Mouse (Mus musculus) limb, embryonic 13.5 days (tissue): ENCODE measurements around the gene Dexi. TPM values are rescaled to one million over a fixed set of nuclear protein-coding genes. Genes with fewer than 3 reads are reported as not detected.

ENCODE experiments used
- ATAC-seq: fragments of 200-750 bp; cut with Nextera tagmentation; 2 replicates; pipeline ENCODE4 v1.8.0; 2017; ENCODE audit warnings: low read depth, moderate number of reproducible peaks, moderate TSS enrichment; ENCODE audit not compliant: low FRiP score
- H3K27ac ChIP-seq: fragments of 300-500 bp; sonication (generic); 2 replicates; pipeline ENCODE4 v1.5.1; 2015; ENCODE audit warnings: inconsistent platforms, mild to moderate bottlenecking, moderate library complexity
- H3K27me3 ChIP-seq: fragments of 300-500 bp; sonication (generic); 2 replicates; pipeline ENCODE4 v1.6.1; 2015; ENCODE audit warnings: mild to moderate bottlenecking, inconsistent platforms
- H3K36me3 ChIP-seq: fragments of 300-500 bp; sonication (generic); 2 replicates; pipeline ENCODE4 v1.6.1; 2015; ENCODE audit warnings: inconsistent platforms, mild to moderate bottlenecking, moderate library complexity
- H3K4me1 ChIP-seq: fragments of 300-500 bp; sonication (generic); 2 replicates; pipeline ENCODE4 v1.6.1; 2015; ENCODE audit warnings: inconsistent platforms
- H3K4me2 ChIP-seq: fragments of 300-500 bp; sonication (generic); replicated peaks from 2 replicates; pipeline ENCODE4 v1.6.1; 2015; ENCODE audit warnings: inconsistent platforms, mild to moderate bottlenecking, moderate library complexity
- H3K4me3 ChIP-seq: fragments of 300-500 bp; sonication (generic); 2 replicates; pipeline ENCODE4 v1.5.1; 2015; ENCODE audit warnings: moderate library complexity, mild to moderate bottlenecking, inconsistent platforms
- H3K9ac ChIP-seq: fragments of 300-500 bp; sonication (generic); 2 replicates; pipeline ENCODE4 v1.6.1; 2015; ENCODE audit warnings: mild to moderate bottlenecking, inconsistent platforms
- H3K9me3 ChIP-seq: fragments of 300-500 bp; sonication (generic); 2 replicates; pipeline ENCODE4 v1.6.1; 2016; ENCODE audit warnings: inconsistent platforms
- WGBS: fragments of 180-500 bp; shearing (Covaris S2); methylation state at CpG from one replicate; pipeline ENCODE4 v1.1.7; 2015; 5-methylcytosine and 5-hydroxymethylcytosine counted together
- polyA plus RNA-seq: library from polyadenylated mRNA; unstranded; fragments of >200 nt; fragmentation: Nextera tagmentation; extraction: Ambion mirVana; gene quantifications from 2 replicates; pipeline ENCODE4 v1.2.1, GENCODE M21; 2015

Gene Dexi
- polyA plus RNA-seq, 1 experiment from 2014 or later = 23.5 TPM

DNA sequence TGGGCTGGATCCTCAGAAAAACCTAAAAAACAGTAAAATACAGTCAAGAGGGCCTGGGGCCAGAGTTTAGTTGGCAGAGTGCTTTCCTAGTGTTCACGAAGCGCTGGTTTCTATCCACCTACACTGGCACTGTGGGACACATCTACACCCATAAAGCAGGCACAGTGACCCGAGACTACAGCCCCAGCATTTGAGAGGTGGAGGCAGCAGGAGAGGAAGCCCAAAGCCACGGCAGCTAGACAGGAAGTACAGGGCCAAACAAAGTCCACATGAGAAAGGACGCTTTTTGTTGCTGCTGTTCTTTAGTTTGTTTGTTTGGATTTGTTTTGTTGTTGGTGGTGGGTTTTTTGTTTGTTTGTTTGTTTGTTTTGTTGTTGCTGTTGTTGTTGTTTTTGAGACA, 6.5 kb downstream of the Dexi start:
- 67% methylated on average over 5 of the region's 5 CpGs for WGBS
- no peak for ATAC-seq
- no peak overlapping the region for H3K4me2 ChIP-seq

GRCm38 (mm10) chr16:10534567-10534966, 8.3 kb downstream of the Dexi start:
- peaks cover 61% of the 10 kb centered on the region for H3K36me3 ChIP-seq

More for the DNA sequence above, 6.5 kb downstream of the Dexi start:
- Histone ChIP-seq H3K36me3 (peaks cover 46% of the 10 kb centered on the region), H3K9me3 (no peaks in the 10 kb centered on the region), H3K9ac (no peak overlapping the region), H3K27me3 (no peaks in the 10 kb centered on the region), H3K27ac (no peak overlapping the region), H3K4me1 (peaks cover 40% of the 10 kb centered on the region), H3K4me3 (no peak overlapping the region)

DNA sequence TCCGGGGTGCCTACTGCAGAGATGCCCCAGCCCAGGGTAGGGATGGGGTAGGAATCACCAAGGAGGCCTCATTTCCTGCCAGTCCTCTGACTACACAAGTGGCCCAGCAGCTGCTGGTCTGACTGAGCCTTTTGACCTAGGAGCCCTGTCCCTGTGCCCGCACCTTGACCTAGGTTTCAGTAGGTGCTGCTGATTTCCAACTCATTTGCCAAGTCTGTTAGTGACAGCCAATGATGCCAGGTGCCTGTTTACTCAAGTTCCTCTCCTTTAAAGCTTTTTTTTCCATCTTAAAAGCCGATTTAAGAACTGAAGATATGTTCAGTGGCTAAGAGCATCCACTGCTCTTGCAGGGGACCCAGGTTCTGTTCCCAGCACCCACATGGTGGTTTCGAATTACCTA, 9.1 kb downstream of the Dexi start:
- 89% methylated on average over 4 of the region's 4 CpGs for WGBS
- Histone ChIP-seq H3K27ac (no peak overlapping the region), H3K27me3 (no peaks in the 10 kb centered on the region), H3K36me3 (peaks cover 68% of the 10 kb centered on the region), H3K4me1 (peaks cover 15% of the 10 kb centered on the region), H3K4me3 (no peak overlapping the region), H3K9me3 (no peaks in the 10 kb centered on the region), H3K9ac (no peak overlapping the region), H3K4me2 (no peak overlapping the region)
- no peak for ATAC-seq

More at GRCm38 (mm10) chr16:10534567-10534966, 8.3 kb downstream of the Dexi start:
- 0 out of 2 replicates have a peak, but pooled peaks have one; percentile 35 for ATAC-seq
- Histone ChIP-seq H3K27ac (no peak overlapping the region), H3K27me3 (no peaks in the 10 kb centered on the region), H3K9me3 (no peaks in the 10 kb centered on the region), H3K4me1 (peaks cover 22% of the 10 kb centered on the region), H3K4me3 (no peak overlapping the region), H3K9ac (no peak overlapping the region), H3K4me2 (no peak overlapping the region)
- WGBS = 79% methylated on average over 7 of the region's 7 CpGs

GRCm38 (mm10) chr16:10530179-10530578, 12.7 kb downstream of the Dexi start:
- WGBS = 87% methylated on average over 4 of the region's 4 CpGs
- no peak overlapping the region for H3K4me3 ChIP-seq
- no peak overlapping the region for H3K4me2 ChIP-seq
- H3K9me3 ChIP-seq = no peaks in the 10 kb centered on the region
- H3K27ac ChIP-seq = no peak overlapping the region
- no peaks in the 10 kb centered on the region for H3K27me3 ChIP-seq
- ATAC-seq = no peak
- no peaks in the 10 kb centered on the region for H3K4me1 ChIP-seq
- peaks cover 51% of the 10 kb centered on the region for H3K36me3 ChIP-seq
- H3K9ac ChIP-seq = no peak overlapping the region

GRCm38 (mm10) chr16:10528382-10528781, 14.5 kb downstream of the Dexi start:
- no peaks in the 10 kb centered on the region for H3K9me3 ChIP-seq
- H3K4me3 ChIP-seq = no peak overlapping the region
- peaks cover 42% of the 10 kb centered on the region for H3K36me3 ChIP-seq
- no peaks in the 10 kb centered on the region for H3K4me1 ChIP-seq
- no peaks in the 10 kb centered on the region for H3K27me3 ChIP-seq
- no peak for ATAC-seq
- H3K4me2 ChIP-seq = no peak overlapping the region
- 88% methylated on average over 3 of the region's 3 CpGs for WGBS
- no peak overlapping the region for H3K27ac ChIP-seq
- H3K9ac ChIP-seq = no peak overlapping the region

GRCm38 (mm10) chr16:10527046-10527644, 15.7 kb downstream of the Dexi start:
- Histone ChIP-seq H3K36me3 (peaks cover 31% of the 10 kb centered on the region), H3K4me2 (no peak overlapping the region), H3K4me3 (no peak overlapping the region), H3K27ac (no peak overlapping the region), H3K27me3 (no peaks in the 10 kb centered on the region), H3K9ac (no peak overlapping the region), H3K9me3 (no peaks in the 10 kb centered on the region), H3K4me1 (no peaks in the 10 kb centered on the region)
- 75% methylated on average over 6 of the region's 6 CpGs for whole genome bisulfite sequencing
- no peak for ATAC-seq

- no peak for ATAC-seq
- Histone ChIP-seq H3K27ac (no peak overlapping the region), H3K4me3 (no peak overlapping the region), H3K36me3 (peaks cover 18% of the 10 kb centered on the region), H3K4me2 (no peak overlapping the region), H3K27me3 (no peaks in the 10 kb centered on the region), H3K9me3 (no peaks in the 10 kb centered on the region), H3K9ac (no peak overlapping the region), H3K4me1 (no peaks in the 10 kb centered on the region)
- WGBS = 73% methylated on average over 2 of the region's 2 CpGs
These were observed 17.3 kb downstream of the Dexi start for GRCm38 (mm10) chr16:10525610-10525980.

DNA sequence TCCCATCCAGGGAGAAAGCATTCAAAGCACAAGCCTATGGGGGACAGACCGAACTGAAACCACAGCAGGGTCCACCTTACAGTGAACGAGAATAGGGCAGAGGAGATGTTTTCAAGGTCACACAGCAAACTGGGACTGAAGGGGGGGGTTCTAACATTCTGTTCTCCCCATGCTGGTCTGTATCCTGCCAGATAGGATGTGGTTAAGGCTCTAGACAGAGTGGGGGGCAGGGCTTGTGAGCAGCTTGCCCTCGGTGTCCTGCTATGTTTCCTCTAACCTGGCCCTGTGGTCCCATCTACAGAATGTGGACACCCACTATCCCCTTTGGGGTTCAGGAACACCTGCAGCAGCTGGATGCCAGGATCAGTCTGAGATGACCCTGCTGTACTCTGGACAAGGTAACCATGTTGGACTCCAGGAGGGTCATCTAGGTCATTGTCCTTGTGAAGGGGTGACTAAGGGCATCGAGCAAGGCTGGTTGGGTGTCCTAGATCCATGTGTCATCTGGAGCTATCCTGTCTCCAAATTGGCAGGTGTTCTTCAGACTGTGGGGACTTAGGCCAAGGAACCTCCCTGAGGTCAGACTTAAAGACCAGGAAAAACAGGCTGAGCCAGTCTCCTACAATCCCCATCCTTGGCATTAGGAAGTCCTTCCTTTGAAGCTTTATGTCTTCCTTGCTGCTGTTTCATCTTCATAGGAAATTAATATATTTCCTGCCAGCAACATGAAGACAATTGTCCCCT, 17.8 kb downstream of the Dexi start:
- H3K36me3 ChIP-seq = peaks cover 12% of the 10 kb centered on the region
- H3K27me3 ChIP-seq = no peaks in the 10 kb centered on the region
- no peaks in the 10 kb centered on the region for H3K4me1 ChIP-seq
- no peak for ATAC-seq
- no peak overlapping the region for H3K4me3 ChIP-seq
- 84% methylated on average over 4 of the region's 4 CpGs for WGBS
- no peaks in the 10 kb centered on the region for H3K9me3 ChIP-seq
- H3K27ac ChIP-seq = no peak overlapping the region
- no peak overlapping the region for H3K4me2 ChIP-seq
- H3K9ac ChIP-seq = no peak overlapping the region

- WGBS = 88% methylated on average over 8 of the region's 8 CpGs
- no peak overlapping the region for H3K4me3 ChIP-seq
- H3K36me3 ChIP-seq = no peaks in the 10 kb centered on the region
- ATAC-seq = no peak
- H3K9me3 ChIP-seq = no peaks in the 10 kb centered on the region
- H3K4me2 ChIP-seq = no peak overlapping the region
- no peak overlapping the region for H3K9ac ChIP-seq
- no peaks in the 10 kb centered on the region for H3K4me1 ChIP-seq
- H3K27me3 ChIP-seq = no peaks in the 10 kb centered on the region
- no peak overlapping the region for H3K27ac ChIP-seq
These were observed 19.2 kb downstream of the Dexi start for GRCm38 (mm10) chr16:10523650-10524049.

DNA sequence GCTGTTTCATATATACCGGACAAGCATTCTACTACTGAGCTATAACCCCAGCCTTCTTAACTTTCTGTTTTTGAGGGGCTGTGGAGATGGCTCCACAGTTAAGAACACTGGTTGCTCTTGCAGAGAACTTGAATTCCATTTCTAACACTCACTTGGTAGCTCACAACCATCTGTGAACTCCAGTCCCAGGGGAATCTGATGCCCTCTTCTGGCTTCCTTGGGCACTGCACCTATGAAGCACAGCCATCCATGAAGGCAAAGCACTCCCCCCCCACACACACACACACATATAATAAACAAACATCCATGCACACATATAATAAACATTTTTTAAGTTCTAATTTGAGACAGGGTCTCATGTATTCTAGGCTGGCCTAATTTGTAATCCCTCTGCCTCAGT, 20.0 kb downstream of the Dexi start:
- WGBS = 89% methylated on average over 1 of the region's 1 CpGs
- ATAC-seq = no peak
- no peak overlapping the region for H3K4me3 ChIP-seq

DNA sequence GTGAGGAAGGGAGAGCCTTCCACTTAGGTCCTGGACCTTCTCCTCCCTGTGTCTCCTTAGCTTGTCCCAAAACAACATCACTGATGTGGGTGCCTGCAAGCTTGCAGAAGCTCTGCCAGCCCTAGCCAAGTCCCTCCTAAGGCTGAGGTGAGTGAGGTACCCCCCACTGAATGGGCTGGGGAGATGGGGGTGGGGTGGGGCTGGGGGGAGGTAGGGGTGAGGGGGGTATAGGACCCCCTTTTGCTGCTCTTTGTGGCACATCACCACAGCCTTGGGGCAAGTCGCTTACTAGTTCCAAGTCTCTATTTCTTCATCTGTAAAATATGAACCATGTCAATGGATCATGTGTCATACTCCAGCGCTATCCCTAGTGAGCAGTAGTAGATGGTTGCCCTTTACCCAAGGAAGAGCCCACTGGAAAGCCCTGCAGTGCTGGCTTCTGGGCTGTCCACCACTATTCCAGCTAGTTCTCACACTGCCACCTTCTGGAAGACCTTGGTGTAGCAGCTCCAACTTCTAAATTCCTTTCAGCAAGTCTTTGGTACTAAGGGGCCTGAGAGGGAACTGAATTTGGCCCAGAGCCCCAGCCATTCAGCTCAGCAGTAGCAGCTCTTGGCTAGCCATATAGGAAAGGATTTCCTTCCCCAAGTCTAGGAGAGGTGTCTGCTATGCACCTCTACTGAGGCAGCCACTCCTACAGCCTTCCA, 21.8 kb downstream of the Dexi start:
- ATAC-seq = peak; percentile 85
- Histone ChIP-seq H3K4me1 (no peaks in the 10 kb centered on the region), H3K36me3 (no peaks in the 10 kb centered on the region), H3K27me3 (no peaks in the 10 kb centered on the region), H3K9ac (no peak overlapping the region), H3K27ac (no peak overlapping the region), H3K4me2 (no peak overlapping the region), H3K4me3 (no peak overlapping the region), H3K9me3 (no peaks in the 10 kb centered on the region)
- 46% methylated on average over 2 of the region's 2 CpGs for WGBS

More for the DNA sequence above, 20.0 kb downstream of the Dexi start:
- no peak overlapping the region for H3K27ac ChIP-seq
- no peaks in the 10 kb centered on the region for H3K9me3 ChIP-seq
- H3K4me1 ChIP-seq = no peaks in the 10 kb centered on the region
- H3K9ac ChIP-seq = no peak overlapping the region
- H3K36me3 ChIP-seq = no peaks in the 10 kb centered on the region
- H3K4me2 ChIP-seq = no peak overlapping the region
- no peaks in the 10 kb centered on the region for H3K27me3 ChIP-seq

DNA sequence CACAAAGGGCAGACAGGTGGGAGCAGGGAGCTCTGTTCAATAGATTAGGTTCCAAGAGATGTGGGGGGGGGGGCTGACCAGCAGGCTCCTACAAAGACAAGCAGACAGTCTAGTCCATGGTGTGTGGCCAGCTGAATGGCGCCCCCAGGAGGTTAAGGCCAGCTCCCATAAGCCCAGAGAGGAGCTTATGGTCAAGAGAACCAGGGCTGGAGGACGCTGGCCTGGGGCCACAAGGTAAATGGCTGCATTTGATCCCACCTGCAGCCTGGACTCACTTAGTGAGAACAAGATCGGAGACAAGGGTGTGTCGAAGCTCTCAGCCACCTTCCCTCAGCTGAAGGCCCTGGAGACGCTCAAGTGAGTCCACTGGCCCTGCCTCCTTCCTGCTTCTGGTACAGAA, 24.8 kb downstream of the Dexi start:
- Histone ChIP-seq H3K27me3 (no peaks in the 10 kb centered on the region), H3K4me2 (no peak overlapping the region), H3K4me3 (no peak overlapping the region), H3K27ac (no peak overlapping the region), H3K4me1 (no peaks in the 10 kb centered on the region), H3K36me3 (no peaks in the 10 kb centered on the region), H3K9me3 (no peaks in the 10 kb centered on the region), H3K9ac (no peak overlapping the region)
- no peak for ATAC-seq
- WGBS = 52% methylated on average over 5 of the region's 5 CpGs
